Mouse (Mus musculus) olfactory bulb, adult 2 months (tissue): ENCODE measurements around the gene Itga2b.

Experiments used
- CTCF ChIP-seq: fragments of 200-500 bp; IDR thresholded peaks from 2 replicates; pipeline ENCODE4 v1.5.1; 2012; ENCODE audit warnings: low read depth, mild to moderate bottlenecking, low read length, moderate library complexity; ENCODE audit not compliant: insufficient read depth
- POLR2A ChIP-seq: fragments of 200-500 bp; IDR thresholded peaks from 2 replicates; pipeline ENCODE4 v1.6.1; 2012; ENCODE audit warnings: mild to moderate bottlenecking, low read depth, low read length, moderate library complexity; ENCODE audit not compliant: insufficient read depth

- TF ChIP-seq CTCF (no peak), POLR2A (no peak)
Measured at GRCm38 (mm10) chr11:102480897-102481296, 11.0 kb upstream of the Itga2b start.
